Mouse (Mus musculus): ENCODE data around the gene Sigirr.
A peak's percentile ranks its signal among the peaks of the same experiment; 100 is the strongest.

Sigirr gene

DNA sequence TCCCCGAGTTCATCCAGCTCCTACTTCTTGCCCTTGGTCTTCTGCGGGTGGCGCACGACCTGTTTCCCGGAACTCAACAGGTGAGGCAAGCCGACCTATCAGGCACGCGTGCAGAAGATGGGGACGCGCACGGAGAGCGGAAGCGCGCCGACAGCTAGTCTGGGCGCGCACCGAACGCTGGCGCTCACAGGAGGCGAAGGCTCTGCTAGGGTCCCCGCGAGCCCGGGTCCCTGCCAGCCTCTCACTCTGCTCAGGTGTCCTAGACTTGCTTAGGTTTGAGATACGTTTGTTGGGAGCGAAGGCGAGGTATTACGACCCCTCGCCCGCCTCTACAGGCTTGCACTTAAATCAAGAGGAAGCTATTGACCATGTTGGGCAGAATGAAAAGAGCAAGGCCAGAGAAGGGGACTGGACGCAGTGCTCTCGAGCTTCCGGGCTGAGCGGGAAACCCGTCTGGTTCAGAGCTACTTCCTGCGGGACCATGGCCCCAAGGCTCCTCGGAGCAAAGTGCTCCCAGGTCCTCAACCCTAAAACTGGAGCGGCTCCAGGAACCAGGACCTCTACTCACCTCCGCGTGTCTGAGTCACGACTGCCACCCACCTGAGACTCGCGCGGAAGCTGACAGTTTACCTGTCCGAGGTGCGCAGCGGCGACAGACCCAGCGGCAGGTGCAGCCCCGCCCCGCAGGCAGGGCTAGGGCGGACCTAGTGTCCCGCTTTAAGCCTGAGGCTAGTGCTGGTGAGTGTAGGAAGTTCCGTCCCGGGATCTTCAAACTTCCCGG is at the start of gene Sigirr:
TSS of gene Sigirr (minus strand) at position 662 of the 781 bp plus-strand sequence.
- DNase-seq, result peak; percentile 45

DNA sequence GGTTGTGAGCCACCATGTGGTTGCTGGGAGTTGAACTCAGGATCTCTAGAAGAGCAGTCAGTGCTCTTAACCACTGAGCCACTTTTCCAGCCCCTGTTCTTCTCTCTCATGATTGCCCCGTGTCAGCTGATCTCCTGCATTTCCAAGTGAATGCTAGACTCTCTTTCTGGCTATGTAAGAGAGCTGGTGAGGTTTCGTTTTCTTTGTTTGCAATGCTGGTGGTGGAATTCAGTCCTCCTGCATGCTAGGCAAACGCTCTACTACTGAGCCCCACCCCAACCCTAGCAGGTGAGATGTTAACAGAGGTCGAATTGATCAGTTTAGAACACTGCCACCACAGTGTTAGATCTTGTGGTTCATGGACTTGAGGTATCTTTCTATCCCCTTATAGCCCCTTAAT is 48.3 kb upstream of the Sigirr start:
- no peak for DNase-seq

DNA sequence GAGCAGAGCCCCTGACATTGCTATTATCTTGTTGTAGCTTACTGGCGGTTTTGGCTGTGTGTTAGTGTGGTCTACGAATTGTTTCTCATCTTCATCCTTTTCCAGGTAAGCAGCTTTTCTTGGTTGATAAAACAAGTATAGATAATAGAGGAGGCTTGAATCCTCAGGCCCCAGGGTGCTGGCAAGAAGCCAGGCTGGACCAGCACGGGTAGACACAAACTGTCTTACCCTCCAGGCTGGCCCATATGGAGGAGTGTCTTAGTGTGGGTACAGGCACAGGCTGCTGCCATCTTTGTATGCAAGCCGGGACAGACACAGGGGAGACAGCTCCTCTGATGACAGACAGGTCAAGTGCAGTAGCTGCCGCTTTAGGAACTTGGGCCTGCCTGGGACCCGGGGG is 46.7 kb upstream of the Sigirr start:
- DNase-seq, result no peak

DNA sequence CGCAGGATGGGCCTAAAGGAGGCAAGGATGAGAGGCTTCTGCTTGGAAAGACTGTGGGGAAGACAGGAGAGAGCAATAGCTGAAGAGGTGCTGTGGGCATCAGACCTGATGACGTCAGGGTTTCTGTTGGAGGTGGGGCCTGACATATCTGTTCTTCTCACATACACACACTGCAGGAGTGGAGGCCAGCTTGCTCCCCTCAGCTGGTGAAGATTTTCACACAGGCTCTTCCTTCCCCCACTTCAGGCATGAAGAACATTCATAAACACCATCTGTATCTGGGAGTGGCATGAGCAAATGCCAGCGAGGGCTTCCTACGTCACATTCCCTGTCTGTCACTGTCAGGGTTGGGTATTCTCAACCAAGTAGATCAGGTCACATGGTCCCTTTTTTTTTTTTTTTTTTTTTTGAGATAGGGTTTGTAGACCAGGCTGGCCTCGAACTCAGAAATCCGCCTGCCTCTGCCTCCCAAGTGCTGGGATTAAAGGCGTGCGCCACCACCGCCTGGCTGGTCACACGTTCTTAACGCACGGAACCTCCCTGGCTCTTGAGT is 45.7 kb upstream of the Sigirr start:
- no peak for DNase-seq

DNA sequence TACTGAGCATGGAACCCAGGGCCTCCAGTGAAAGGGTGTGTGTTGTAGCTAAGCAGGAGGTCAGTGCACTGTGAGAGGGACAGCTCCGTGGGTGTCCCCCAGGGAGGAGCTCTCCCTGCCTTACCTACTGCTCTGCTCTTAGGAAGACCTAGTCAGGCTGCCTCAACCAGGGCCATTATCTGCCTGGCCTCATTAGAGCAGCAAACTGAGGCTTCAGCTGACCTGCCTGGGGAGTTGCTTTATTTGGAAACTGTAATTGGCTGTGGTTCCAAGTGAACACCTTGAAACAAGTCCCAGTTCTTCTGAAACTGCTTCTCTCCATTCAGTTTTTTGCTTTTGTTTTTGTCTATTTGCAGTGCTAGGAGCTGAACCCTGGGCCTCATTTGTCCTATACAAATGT is 45.0 kb upstream of the Sigirr start:
- no peak for DNase-seq

DNA sequence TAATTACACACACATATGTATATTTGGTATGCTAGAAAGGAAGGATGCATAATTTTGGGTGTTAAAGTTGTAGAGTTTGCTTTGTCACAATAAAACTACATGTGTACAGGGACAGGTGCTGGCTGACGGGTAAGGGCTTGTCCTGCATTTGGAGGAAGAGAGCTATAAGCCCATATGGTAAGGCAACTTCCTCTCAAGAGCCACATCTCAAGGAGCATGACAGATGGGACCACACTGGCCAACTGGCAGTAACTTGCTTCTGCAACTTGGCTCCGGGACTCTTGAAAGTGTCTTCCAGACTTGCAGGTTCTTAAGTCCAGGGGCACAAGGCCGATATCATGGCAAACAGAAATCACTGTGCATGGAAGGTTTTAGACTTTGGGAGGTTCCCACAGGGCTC is 44.3 kb upstream of the Sigirr start:
- no peak for DNase-seq

DNA sequence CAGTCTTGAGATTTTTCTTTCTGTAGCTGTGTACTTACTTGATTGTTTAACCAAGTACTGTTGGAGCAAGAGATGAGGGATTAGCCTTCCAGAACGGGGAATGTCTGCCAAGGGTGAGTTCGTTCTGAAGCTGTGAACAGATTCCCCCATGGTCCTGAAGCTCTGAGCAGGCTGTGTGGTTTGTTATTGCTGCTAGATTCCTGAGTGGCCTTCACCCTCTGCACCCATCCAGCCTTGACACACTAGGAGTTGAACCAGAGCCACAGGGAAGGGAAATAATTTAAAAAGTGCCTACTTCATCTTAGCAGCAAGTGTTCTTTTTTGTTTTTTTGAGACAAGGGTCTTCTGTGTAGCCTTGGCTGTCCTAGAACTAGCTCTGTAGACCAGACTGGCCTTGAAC is 43.5 kb upstream of the Sigirr start:
- DNase-seq, result no peak

DNA sequence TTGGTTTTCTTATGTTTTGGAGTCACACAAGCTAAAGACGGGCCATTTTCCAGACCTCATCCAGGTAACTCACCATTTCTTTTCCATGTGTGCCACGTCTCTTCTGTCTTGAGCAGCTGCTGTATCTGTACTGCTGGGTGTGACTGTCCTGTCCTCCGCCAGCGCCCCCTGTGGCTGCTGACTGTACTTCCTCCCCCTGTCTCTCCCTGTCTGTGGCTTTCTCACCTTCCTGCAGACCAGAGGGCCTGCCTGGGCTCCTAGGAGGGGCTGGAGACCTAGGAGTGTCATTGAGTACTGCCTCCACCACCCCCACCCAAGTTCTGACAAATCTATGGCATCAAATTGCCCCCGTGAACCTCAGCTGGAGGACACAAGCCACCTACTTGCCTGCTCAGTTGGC is 42.7 kb upstream of the Sigirr start:
- DNase-seq, result no peak

DNA sequence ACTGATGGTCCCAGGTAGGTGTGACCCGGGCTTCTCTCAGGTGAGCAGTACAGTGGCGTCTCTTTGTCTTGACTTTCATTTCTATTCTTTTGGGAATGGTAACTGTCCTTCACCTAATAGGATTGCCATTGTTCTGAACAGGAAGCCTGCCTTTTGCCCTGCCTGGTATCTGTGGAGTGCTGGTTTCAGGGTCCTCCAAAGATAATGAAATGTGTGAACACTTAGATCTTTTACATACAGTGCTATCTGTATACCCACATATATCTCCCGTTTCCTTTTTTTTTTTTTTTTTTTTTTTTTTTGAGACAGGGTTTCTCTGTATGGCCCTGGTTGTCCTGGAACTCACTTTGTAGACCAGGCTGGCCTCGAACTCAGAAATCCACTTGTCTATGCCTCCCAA is 41.0 kb upstream of the Sigirr start:
- DNase-seq, result no peak

DNA sequence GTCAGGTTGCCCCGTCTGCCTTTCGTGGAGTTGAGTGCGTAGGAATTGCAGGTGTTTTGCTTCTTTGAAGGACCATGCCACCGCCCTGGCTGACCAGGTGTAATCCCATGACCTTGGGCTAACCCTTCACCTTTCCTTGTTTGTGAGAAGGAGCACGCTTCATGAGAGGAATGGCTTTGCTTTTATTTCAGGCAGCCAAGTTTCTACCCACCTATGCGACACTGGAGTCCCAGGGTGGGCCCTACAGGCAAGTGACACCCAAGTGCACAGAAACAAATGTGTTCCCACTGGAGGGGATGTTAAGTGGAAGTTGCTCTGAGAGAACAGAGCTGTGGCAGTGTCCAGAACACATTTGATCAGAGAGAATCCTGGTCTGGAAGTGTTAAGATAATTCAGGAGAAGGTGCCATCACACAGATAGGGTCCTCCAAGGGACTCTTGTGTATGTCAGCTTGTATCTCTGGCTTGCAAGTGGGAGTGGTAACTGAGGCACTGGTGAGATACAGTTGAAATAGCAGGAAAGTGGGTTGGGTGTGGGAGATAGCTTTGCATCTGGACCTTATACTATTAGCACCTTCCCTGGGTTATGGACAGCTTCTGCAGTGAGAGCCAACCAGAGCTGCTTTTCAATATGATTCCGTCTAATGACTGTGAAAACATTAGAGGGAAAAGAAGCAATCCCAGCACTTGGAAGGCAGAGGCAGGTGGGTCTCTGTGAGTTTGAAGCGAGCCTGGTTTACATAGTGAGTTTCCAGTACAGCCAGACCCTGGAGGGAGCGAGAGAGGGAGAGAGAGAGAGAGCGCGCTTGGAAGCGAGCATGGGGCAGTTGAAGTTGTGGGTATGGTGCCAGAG is 31.8 kb upstream of the Sigirr start:
- DNase-seq, result no peak

DNA sequence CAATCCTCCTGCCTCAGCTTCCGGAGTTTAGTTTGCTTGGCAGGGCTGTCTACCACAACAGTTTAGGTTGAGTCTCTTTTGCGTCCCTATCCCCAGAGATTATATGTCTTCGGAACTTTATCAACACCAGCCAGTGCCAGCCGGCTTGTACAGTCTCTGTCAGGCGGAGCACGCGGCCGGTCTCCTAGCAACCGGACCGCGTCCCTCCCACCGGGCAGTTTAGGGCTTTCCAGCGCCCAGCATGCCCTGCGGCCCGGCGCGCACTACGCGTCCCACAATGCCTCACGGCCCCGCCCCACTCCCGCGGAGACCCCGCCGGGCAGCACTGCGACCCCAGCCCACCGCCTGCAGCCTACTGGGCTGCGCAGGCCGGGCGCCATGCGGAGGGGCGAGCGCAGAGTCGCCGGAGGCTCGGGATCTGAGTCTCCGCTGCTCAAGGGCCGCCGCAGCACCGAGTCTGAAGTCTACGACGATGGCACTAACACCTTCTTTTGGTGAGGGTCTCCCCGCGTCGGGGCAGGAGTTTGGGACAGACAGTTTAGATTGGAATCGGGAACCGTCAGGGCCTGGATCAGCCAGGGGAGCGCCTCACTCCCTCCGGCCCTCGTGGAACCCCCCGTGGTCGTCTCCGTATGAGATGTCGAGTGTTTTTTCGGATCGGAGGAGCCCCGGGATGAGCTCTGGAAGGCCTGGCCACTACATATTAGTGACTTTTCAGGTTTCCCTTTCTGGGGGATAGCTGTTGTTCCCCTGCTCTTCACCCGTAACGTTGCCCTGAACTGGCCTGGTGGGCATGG is 30.9 kb upstream of the Sigirr start:
- peak; percentile 89 for DNase-seq

DNA sequence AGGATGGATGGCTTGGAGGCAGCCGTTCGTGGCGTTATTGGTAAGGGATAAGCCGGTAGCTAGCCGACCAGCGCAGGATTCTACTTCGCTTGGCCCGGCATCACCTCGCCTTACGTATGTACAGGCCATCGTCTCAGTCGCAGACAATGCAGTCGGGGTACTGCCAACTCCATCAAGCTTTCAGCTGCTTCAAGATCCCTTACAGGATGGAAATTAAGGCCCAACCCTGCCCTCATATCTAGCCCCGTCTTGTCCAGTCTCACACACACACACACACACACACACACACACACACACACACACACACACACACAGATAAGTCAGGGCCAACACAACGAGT is 23.1 kb upstream of the Sigirr start:
- DNase-seq, result no peak

DNA sequence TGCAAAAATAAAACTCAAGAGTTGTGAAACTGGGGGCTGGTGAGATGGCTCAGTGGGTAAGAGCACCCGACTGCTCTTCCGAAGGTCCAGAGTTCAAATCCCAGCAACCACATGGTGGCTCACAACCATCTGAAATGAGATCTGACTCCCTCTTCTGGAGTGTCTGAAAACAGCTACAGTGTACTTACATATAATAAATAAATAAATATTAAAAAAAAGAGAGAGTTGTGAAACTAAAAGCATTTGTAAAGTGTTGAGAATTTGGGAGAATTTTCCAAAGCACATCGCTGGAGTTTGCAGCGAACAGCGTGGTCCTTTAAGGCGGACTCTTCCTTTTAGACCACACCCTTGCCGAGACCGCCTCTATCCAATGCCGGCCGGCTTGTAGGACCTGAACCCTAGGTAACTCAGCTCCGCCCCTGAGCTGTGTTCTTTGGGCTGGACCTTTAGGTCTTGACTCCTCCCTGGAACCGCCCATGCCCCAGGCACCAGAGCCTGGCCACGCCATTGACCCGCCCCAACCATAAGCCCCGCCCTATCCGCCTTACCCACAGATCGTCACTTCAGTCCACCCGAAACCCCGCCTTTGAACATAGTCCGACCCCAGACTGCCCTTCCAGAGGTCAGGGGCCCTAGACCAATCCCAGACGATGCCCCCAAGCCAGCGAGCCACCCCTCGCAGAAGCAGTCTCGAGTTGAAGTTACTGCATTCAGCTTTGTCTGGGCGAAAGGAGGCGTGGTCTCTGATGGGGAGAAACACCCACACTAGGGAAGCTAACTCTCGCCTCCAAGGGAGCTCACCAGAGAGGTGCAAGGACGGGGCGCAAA is 22.5 kb upstream of the Sigirr start:
- DNase-seq, result peak; percentile 85

DNA sequence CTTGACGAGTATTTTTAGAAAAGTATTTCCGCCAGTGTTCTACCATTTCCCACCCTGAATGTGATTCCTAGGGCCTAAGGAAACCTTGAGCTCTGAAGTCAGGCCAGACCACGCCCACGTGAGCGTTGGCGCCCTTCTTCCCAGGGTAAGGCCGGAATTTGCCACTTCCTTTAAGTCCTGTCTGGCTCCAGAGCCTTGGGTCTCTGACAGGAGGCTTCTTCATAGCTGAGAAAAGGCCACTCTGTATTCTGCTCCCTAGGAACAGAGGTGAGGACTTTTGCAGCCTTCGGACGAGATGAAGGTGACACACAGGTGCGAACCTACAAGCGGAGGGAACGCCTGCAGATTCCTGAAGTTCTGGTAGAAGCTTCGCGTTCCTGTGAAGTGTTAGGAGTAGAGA is 21.9 kb upstream of the Sigirr start, which contains the start of gene Ptdss2:
TSS of gene Ptdss2 (plus strand) at position 138 of the 400 bp plus-strand sequence.
- no peak for DNase-seq

DNA sequence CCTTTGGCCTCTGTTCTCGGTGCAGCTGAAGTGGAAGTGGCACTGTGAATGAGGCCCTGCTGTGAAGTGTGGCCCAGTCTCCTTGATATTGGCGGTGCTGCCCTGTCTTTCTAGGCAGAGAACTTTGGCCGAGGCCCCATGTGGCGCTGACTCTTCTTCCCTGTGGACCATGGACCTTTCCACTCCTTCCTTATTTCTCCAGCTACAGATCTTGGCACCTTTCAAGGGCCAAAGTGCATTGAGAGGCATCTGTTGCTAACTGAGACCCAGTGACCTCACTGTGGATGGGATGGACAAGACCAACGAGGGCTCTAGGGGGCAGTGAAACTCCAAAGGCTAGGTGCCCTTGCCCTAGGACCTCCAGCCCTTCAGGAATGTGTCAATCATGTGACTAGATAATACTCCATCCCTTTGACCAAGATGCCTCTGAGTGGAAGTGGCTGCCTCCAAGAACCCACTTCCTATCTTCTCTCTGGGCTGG is 20.7 kb upstream of the Sigirr start:
- no peak for DNase-seq

DNA sequence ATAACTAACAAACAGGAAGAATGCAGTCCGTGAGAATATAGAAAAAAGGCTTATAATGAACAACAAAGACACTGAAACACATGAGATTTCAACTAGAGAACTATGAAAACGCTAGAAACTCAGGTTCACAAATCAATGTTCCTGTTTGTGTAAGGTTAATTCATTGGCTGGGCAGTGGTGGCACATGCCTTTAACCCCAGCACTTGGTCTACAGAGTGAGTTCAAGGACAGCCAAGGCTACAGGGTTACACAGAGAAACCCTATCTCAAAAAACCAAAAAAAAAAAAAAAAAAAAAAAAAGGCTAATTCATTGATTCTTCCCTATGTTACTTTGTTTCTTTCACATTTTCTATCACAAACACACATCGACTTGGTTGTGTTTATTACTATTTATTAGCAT is 20.2 kb upstream of the Sigirr start:
- DNase-seq, result no peak

DNA sequence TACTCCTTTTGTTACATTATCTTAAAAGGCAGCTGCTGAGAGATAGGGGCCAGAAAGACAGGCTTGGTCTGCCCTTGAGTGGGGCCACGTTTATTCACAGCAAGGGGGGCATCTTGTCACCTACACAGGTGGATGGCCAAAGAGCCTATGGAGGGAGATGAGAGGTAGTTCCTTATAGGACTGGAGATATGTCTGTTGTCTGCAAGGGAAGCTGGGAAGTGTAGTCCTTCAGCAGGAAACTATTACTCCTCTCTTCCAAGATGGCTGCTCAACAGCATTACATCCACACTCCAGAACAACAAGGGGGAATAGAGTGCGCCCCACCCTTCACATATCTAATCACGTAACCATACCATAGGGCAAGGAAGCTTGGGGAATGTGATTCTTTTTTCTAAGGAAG is 19.1 kb upstream of the Sigirr start:
- DNase-seq, result no peak

DNA sequence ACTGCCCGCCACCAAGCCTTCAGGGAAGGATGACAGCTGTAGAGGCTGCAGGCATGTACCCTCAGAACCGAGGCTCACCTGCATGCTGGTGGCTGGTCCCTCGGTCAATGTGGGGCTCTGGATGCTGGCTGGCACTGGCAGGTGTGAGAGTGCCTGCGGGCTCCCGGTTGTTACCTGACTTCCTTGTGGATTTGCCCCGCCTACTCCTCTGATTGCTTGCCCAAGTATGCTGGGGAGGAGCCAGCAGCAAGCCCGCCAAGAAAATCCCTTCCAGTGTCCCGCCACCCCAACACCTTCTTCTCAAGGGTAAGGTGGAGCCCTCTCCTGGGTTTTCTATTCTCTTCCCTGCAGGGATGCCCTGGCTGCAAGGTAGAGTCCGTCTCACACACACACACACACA is 17.3 kb upstream of the Sigirr start, which contains the start of gene Ano9:
TSS of gene Ano9 (minus strand) at position 171 of the 400 bp plus-strand sequence.
- DNase-seq, result no peak

DNA sequence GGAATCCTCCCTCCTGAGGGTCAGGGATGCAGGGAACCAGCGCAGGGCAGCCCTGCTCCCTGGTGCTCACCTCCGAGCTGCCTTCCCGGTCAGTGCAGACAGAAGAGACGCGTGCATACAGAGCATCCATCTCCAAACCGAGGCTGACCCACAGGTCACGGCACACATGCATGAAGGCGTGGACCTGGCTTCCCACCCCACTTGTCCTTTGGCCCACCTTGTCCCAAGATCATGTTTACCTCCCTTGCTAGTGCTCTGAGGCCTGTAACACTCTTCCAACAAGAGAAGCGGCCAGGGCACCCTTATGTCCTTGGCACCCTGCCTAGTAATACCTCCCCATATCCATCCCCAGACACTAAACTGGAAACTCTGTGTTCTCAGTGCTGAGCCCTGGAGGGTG is 15.5 kb upstream of the Sigirr start:
- DNase-seq, result no peak

DNA sequence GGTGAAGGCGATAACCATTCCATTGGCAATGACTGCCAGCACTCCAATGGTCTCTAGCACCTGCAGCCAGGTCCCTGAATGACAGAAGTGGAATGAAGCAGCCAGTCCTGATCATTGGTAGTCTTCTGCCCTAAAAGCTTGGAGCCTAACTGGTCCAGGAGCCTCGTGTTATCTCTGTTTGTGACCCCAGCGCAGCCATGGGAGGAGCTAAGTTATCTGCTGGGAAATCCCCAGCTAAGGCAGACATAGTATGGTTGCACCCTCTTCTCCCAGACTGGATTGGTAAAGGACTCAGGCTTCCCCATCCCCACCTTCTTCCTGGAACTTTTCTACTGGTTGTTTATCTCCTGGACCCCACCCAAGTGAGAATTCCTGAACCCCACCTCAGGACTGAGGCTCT is 2.8 kb upstream of the Sigirr start:
- DNase-seq, result no peak

DNA sequence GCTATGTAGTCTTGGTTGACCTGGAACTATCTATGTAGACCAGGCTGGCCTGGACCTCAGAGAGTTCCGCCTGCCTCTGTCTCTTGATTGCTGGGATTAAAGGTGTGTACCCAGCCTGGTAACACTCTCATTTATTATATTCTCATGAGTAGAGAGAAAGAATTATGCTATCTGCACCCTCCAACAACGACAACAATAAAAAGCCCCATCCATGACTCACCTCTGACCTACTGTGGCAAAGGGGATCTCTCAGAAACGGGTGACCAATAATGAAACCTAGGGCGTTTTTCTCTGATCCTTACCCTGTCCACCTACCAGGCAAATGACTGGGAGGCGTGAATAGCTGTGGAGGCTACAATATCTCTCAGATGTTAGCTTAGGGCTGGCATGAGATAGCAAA is 3.2 kb downstream of the Sigirr start:
- no peak for DNase-seq

DNA sequence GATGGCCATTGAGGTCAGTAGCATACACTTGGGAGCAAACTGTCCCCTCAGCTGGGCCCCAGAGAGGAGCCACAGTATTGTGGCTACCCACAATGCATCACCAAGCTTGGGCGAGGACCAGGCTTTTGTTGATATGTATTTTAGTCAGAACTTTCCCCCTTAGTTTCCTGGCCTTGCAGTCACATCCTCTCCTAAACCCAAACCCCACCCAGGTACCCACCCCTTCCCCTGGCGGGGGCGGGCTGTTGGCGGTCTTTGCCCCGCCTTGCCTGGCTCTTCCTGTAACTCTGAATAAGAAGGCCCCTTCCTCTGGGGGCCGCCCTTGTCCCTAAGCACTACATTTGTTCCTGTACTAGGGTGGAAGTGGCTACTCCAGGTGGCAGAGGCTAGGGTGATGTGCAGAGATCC is 3.7 kb downstream of the Sigirr start:
- DNase-seq, result no peak
